Mouse (Mus musculus) CH12.LX (cell line): Measurements from ENCODE around the gene Ttc7. TPM values are rescaled to one million over a fixed set of nuclear protein-coding genes. Genes with fewer than 3 reads are reported as not detected.

Experiments
- DNase-seq: peaks from one replicate; pipeline ENCODE4 v3.0.0-alpha.2; 2013; ENCODE audit errors: extremely low read depth
- H3K27ac ChIP-seq: 2 replicates; pipeline ENCODE4 v1.5.1; 2012; ENCODE audit warnings: low read depth, mild to moderate bottlenecking, control low read depth, moderate library complexity; ENCODE audit not compliant: insufficient read depth
- H3K27me3 ChIP-seq: replicated peaks from 2 replicates; pipeline ENCODE3; 2012; ENCODE audit warnings: inconsistent platforms
- H3K36me3 ChIP-seq, 2 experiments: replicated peaks in 1 of 2; 2 replicates each; pipeline versions ENCODE3 to v1.6.1; 2012; ENCODE audit warnings: inconsistent platforms in 1 of 2, low read length in 1 of 2, mild to moderate bottlenecking in 1 of 2, mixed read lengths in 1 of 2, moderate library complexity in 1 of 2; ENCODE audit not compliant: control insufficient read depth in 1 of 2, insufficient read depth in 1 of 2
- H3K4me1 ChIP-seq, 2 experiments: 2 replicates each; pipeline ENCODE4 v1.6.1; 2012; ENCODE audit warnings: inconsistent platforms in 1 of 2, moderate library complexity in 1 of 2; ENCODE audit not compliant: insufficient read depth in 2 of 2, control insufficient read depth in 1 of 2
- H3K4me2 ChIP-seq: 2 replicates; pipeline ENCODE4 v1.6.1; 2012; ENCODE audit warnings: low read depth, mild to moderate bottlenecking, control low read depth; ENCODE audit not compliant: poor library complexity, insufficient read depth, severe bottlenecking
- H3K4me3 ChIP-seq, 3 experiments: fragments of 150-350 bp in 1 of 3; sonication (generic) in 1 of 3; replicated peaks in 1 of 3; 2 replicates each; pipeline versions ENCODE3 to v1.5.1; 2011 to 2012; ENCODE audit warnings: low read depth in 2 of 3, low read length in 2 of 3, mild to moderate bottlenecking in 2 of 3, moderate library complexity in 2 of 3, control low read depth in 1 of 3, improper control_type of control experiment in 1 of 3, inconsistent platforms in 1 of 3, mixed read lengths in 1 of 3; ENCODE audit not compliant: poor library complexity in 1 of 3
- H3K79me2 ChIP-seq: replicated peaks from 2 replicates; pipeline ENCODE4 v1.6.1; 2012; ENCODE audit warnings: mild to moderate bottlenecking, moderate library complexity; ENCODE audit not compliant: control insufficient read depth, poor library complexity, insufficient read depth, severe bottlenecking; ENCODE audit errors: extremely low read depth
- H3K9ac ChIP-seq: 2 replicates; pipeline ENCODE4 v1.6.1; 2012; ENCODE audit warnings: low read depth, mild to moderate bottlenecking, control low read depth, moderate library complexity; ENCODE audit not compliant: insufficient read depth
- H3K9me3 ChIP-seq: replicated peaks from 2 replicates; pipeline ENCODE3; 2012; ENCODE audit warnings: low read length, inconsistent platforms, mixed read lengths
- CHD1 ChIP-seq: IDR thresholded peaks from 2 replicates; pipeline ENCODE4 v1.6.1; 2012; ENCODE audit warnings: low read depth, low read length, improper control_type of control experiment, inconsistent platforms
- CHD2 ChIP-seq: IDR thresholded peaks from 2 replicates; pipeline ENCODE4 v1.6.1; 2011; ENCODE audit warnings: low read length, improper control_type of control experiment
- CTCF ChIP-seq, 2 experiments: IDR thresholded peaks in 1 of 2; conservative IDR thresholded peaks in 1 of 2; 2 replicates each; pipeline ENCODE4 v1.5.1; 2011 to 2012; ENCODE audit warnings: low read depth in 2 of 2, low read length in 2 of 2, improper control_type of control experiment in 1 of 2, inconsistent platforms in 1 of 2, mild to moderate bottlenecking in 1 of 2, moderate library complexity in 1 of 2
- E2F4 ChIP-seq: IDR thresholded peaks from 2 replicates; pipeline ENCODE4 v1.6.1; 2011; ENCODE audit warnings: low read depth, low read length, improper control_type of control experiment; ENCODE audit not compliant: insufficient replicate concordance
- ELF1 ChIP-seq: IDR thresholded peaks from 2 replicates; pipeline ENCODE4 v1.6.1; 2014; ENCODE audit warnings: low read depth, mild to moderate bottlenecking, inconsistent platforms, low read length, improper control_type of control experiment
- EP300 ChIP-seq: IDR thresholded peaks from 2 replicates; pipeline ENCODE4 v1.6.1; 2011; ENCODE audit warnings: low read length, improper control_type of control experiment
- HCFC1 ChIP-seq: IDR thresholded peaks from 2 replicates; pipeline ENCODE4 v1.6.1; 2012; ENCODE audit warnings: low read depth, mild to moderate bottlenecking, inconsistent platforms, low read length, improper control_type of control experiment
- JUND ChIP-seq: conservative IDR thresholded peaks from 2 replicates; pipeline ENCODE4 v1.6.1; 2011; ENCODE audit warnings: low read depth, low read length, improper control_type of control experiment
- MAZ ChIP-seq: IDR thresholded peaks from 2 replicates; pipeline ENCODE4 v1.6.1; 2012; ENCODE audit warnings: low read depth, mild to moderate bottlenecking, inconsistent platforms, low read length, improper control_type of control experiment, moderate library complexity
- MEF2A ChIP-seq: IDR thresholded peaks from 2 replicates; pipeline ENCODE4 v1.6.1; 2014; ENCODE audit warnings: low read depth, mild to moderate bottlenecking, inconsistent platforms, low read length, improper control_type of control experiment, borderline replicate concordance
- MYC ChIP-seq: IDR thresholded peaks from 2 replicates; pipeline ENCODE4 v1.6.1; 2011; ENCODE audit warnings: low read depth, mild to moderate bottlenecking, improper control_type of control experiment, low read length
- POLR2A ChIP-seq: IDR thresholded peaks from 2 replicates; pipeline ENCODE4 v1.6.1; 2011; ENCODE audit warnings: low read depth, mild to moderate bottlenecking, improper control_type of control experiment, low read length
- POLR2AphosphoS2 ChIP-seq: IDR thresholded peaks from 2 replicates; pipeline ENCODE4 v1.6.1; 2011; ENCODE audit warnings: low read depth, low read length, improper control_type of control experiment
- RAD21 ChIP-seq: IDR thresholded peaks from 2 replicates; pipeline ENCODE4 v1.6.1; 2011; ENCODE audit warnings: low read depth, mild to moderate bottlenecking, low read length, improper control_type of control experiment, moderate library complexity
- RCOR1 ChIP-seq: conservative IDR thresholded peaks from 2 replicates; pipeline ENCODE4 v1.6.1; 2012; ENCODE audit warnings: low read depth, mild to moderate bottlenecking, inconsistent platforms, low read length, improper control_type of control experiment
- SMC3 ChIP-seq: IDR thresholded peaks from 2 replicates; pipeline ENCODE4 v1.6.1; 2011; ENCODE audit warnings: low read depth, low read length, improper control_type of control experiment
- UBTF ChIP-seq: IDR thresholded peaks from 2 replicates; pipeline ENCODE4 v1.6.1; 2012; ENCODE audit warnings: low read depth, mild to moderate bottlenecking, inconsistent platforms, low read length, improper control_type of control experiment, moderate library complexity
- USF2 ChIP-seq: conservative IDR thresholded peaks from 2 replicates; pipeline ENCODE4 v1.6.1; 2011; ENCODE audit warnings: low read depth, low read length, improper control_type of control experiment
- ZKSCAN1 ChIP-seq: IDR thresholded peaks from 2 replicates; pipeline ENCODE4 v1.6.1; 2012; ENCODE audit warnings: low read depth, inconsistent platforms, low read length, improper control_type of control experiment, borderline replicate concordance
- ZMIZ1 ChIP-seq: IDR thresholded peaks from 2 replicates; pipeline ENCODE4 v1.6.1; 2012; ENCODE audit warnings: low read depth, mild to moderate bottlenecking, inconsistent platforms, low read length, improper control_type of control experiment
- dilution Hi-C: fragments of 300-500 bp; cut with MboI; formaldehyde crosslinking; loops from 2 replicates; pipeline ENCODE4 v1.14.3; 2020; ENCODE audit warnings: low sequenced_read_pairs; ENCODE audit not compliant: extremely low pct_unique_long_range_greater_than_20kb, extremely low pct_ligation_motif_present
- in situ Hi-C: fragments of 300-500 bp; cut with MboI; formaldehyde crosslinking; loops from 3 replicates; pipeline ENCODE4 v1.14.3; 2019; ENCODE audit warnings: low sequenced_read_pairs, low pct_ligation_motif_present, low pct_unique_long_range_greater_than_20kb, mixed read lengths
- polyA plus RNA-seq: library from polyadenylated mRNA; unstranded; fragments of >175 nt; gene quantifications from 2 replicates; pipeline ENCODE4 v1.2.1, GENCODE M21; 2012; ENCODE audit warnings: low read depth; ENCODE audit not compliant: insufficient read length
- total RNA-seq, 2 experiments: library from RNA; depleted of rRNA; stranded (reverse); fragments of 300-350 nt in 1 of 2; fragments of >200 nt in 1 of 2; gene quantifications; 2 replicates each; pipeline ENCODE4 v1.2.3; 2012 to 2014

Ttc7 gene
- total and polyA plus RNA-seq, 3 experiments = 6.2 to 16.4 (median 12.8) TPM

GRCm38 (mm10) chr17:87236725-87237650 lies 45.7 kb upstream of the Ttc7 start:
- Histone ChIP-seq H3K9me3 (peaks cover 5% of the 10 kb centered on the region), H3K36me3 (no peaks in the 10 kb centered on the region), H3K4me2 (no peak overlapping the region), H3K27me3 (no peaks in the 10 kb centered on the region), H3K79me2 (no peaks in the 10 kb centered on the region), H3K27ac (no peak overlapping the region), H3K4me1 (peaks cover 2% of the 10 kb centered on the region in 2 experiments; a peak in 1 of 4 replicates), H3K9ac (no peak overlapping the region), H3K4me3 (no peak overlapping the region)
- dilution Hi-C loops = no loop called here
- in situ Hi-C loops = loop anchor here (25.0 kb wide), 1 partner anchor 725 kb away; the partner anchor contains the start of gene Gm10309
- TF ChIP-seq RAD21 (peak; percentile 14), MYC (no peak), MEF2A (no peak), SMC3 (peak; percentile 18), CTCF (conservative IDR thresholded peaks at IDR 0.05 in 1 of 2, IDR thresholded peaks at IDR 0.05 in 1 of 2; ENCODE audit: low read depth in 2 of 2, low read length in 2 of 2) (0 out of 4 replicates have a peak, but pooled peaks of 1 of the 2 experiments have one; percentile 4)
- DNase-seq = no peak

- H3K9ac ChIP-seq = no peak overlapping the region
- no peaks in the 10 kb centered on the region for H3K36me3 ChIP-seq
- TF ChIP-seq UBTF (no peak), MAZ (no peak), CHD2 (no peak), HCFC1 (no peak), SMC3 (no peak), USF2 (no peak), CHD1 (no peak), RCOR1 (no peak), ZKSCAN1 (no peak), EP300 (no peak), E2F4 (no peak), CTCF (conservative IDR thresholded peaks at IDR 0.05 in 1 of 2, IDR thresholded peaks at IDR 0.05 in 1 of 2; ENCODE audit: low read depth in 2 of 2, low read length in 2 of 2) (no peak), ZMIZ1 (no peak), POLR2A (no peak), POLR2AphosphoS2 (no peak), MEF2A (no peak), ELF1 (no peak), JUND (no peak)
- no peaks in the 10 kb centered on the region for H3K27me3 ChIP-seq
- peaks cover 7% of the 10 kb centered on the region for H3K9me3 ChIP-seq
- no peak for DNase-seq
- H3K27ac ChIP-seq = no peak overlapping the region
- H3K4me3 ChIP-seq = no peak overlapping the region
- dilution Hi-C loops = no loop called here
- no peaks in the 10 kb centered on the region for H3K79me2 ChIP-seq
- no peak overlapping the region for H3K4me2 ChIP-seq
- peaks cover 2% of the 10 kb centered on the region in 2 experiments; a peak in 1 of 4 replicates for H3K4me1 ChIP-seq
- in situ Hi-C loops = loop anchor here (25.0 kb wide), 1 partner anchor 726 kb away; the partner anchor contains the start of gene Gm10309
These were observed 44.9 kb upstream of the Ttc7 start for GRCm38 (mm10) chr17:87237826-87238225.
